Mouse (Mus musculus) C2C12 (cell line): ENCODE data around the gene 1700018G05Rik. TPM values are rescaled to one million over a fixed set of nuclear protein-coding genes. Genes with fewer than 3 reads are reported as not detected.
"Not testable (repeated sequence)": the region's sequence is repeated elsewhere in the genome, so short reads cannot be mapped to it uniquely, and the experiment has no call there.

Experiments used
- H3K27me3 ChIP-seq: one replicate; pipeline ENCODE4 v1.6.1; 2011; ENCODE audit not compliant: control insufficient read depth, insufficient read depth, insufficient read length
- H3K36me3 ChIP-seq: one replicate; pipeline ENCODE4 v1.6.1; 2011; ENCODE audit not compliant: control insufficient read depth, insufficient read depth
- H3K4me3 ChIP-seq: one replicate; pipeline ENCODE4 v1.5.1; 2011; ENCODE audit warnings: mild to moderate bottlenecking, control low read depth; ENCODE audit not compliant: poor library complexity, insufficient read depth, severe bottlenecking
- H3K79me2 ChIP-seq: one replicate; pipeline ENCODE4 v1.6.1; 2011; ENCODE audit not compliant: control insufficient read depth, insufficient read depth
- H3K79me3 ChIP-seq: one replicate; pipeline ENCODE4 v1.6.1; 2011; ENCODE audit warnings: low read depth, control low read depth
- H3ac ChIP-seq: one replicate; pipeline ENCODE3; 2011; ENCODE audit warnings: low read depth; ENCODE audit not compliant: control insufficient read depth, insufficient read length
- CEBPB ChIP-seq: IDR thresholded peaks from one replicate; pipeline ENCODE4 v1.6.1; 2011; ENCODE audit warnings: low read depth, mild to moderate bottlenecking, control low read depth, moderate library complexity
- CTCF ChIP-seq: IDR thresholded peaks from one replicate; pipeline ENCODE4 v1.5.1; 2011; ENCODE audit not compliant: control insufficient read depth, insufficient read depth, insufficient read length
- FOSL1 ChIP-seq: IDR thresholded peaks from one replicate; pipeline ENCODE4 v1.8.0; 2011; ENCODE audit warnings: mild to moderate bottlenecking, low read length; ENCODE audit not compliant: poor library complexity, insufficient read depth, severe bottlenecking
- MAX ChIP-seq: IDR thresholded peaks from one replicate; pipeline ENCODE4 v1.6.1; 2011; ENCODE audit warnings: mild to moderate bottlenecking, control low read depth
- MYOD1 ChIP-seq: IDR thresholded peaks from one replicate; pipeline ENCODE4 v1.6.1; 2011; ENCODE audit warnings: low read depth; ENCODE audit not compliant: control insufficient read depth, insufficient read length
- MYOG ChIP-seq: IDR thresholded peaks from one replicate; pipeline ENCODE4 v1.6.1; 2011; ENCODE audit not compliant: control insufficient read depth, insufficient read length; ENCODE audit errors: extremely low read depth
- USF1 ChIP-seq: IDR thresholded peaks from one replicate; pipeline ENCODE4 v1.6.1; 2011; ENCODE audit warnings: low read depth, mild to moderate bottlenecking, control low read depth, moderate library complexity
- polyA plus RNA-seq: library from polyadenylated mRNA; unstranded; fragments of >200 nt; fragmentation: generic; extraction: Trizol; gene quantifications from one replicate; pipeline ENCODE4 v1.2.1, GENCODE M21; 2012; ENCODE audit warnings: missing spikeins

1700018G05Rik gene
- polyA plus RNA-seq, 1 experiment = not detected

- H3K36me3 ChIP-seq = no peaks in the 10 kb centered on the region
- no peaks in the 10 kb centered on the region for H3K27me3 ChIP-seq
- no peak overlapping the region for H3ac ChIP-seq
- no peak overlapping the region for H3K4me3 ChIP-seq
- no peaks in the 10 kb centered on the region for H3K79me2 ChIP-seq
- no peaks in the 10 kb centered on the region for H3K79me3 ChIP-seq
- no peak for TF ChIP-seq CEBPB
- no peak for TF ChIP-seq USF1
Observed at GRCm38 (mm10) chrX:102936743-102937142, 8.6 kb downstream of the 1700018G05Rik start.

GRCm38 (mm10) chrX:102950136-102950535 lies 22.0 kb downstream of the 1700018G05Rik start:
- H3K79me2 ChIP-seq, H3K4me3 ChIP-seq, H3K36me3 ChIP-seq, H3ac ChIP-seq, H3K27me3 ChIP-seq, H3K79me3 ChIP-seq: not testable (repeated sequence)

- no peak for TF ChIP-seq CEBPB
- TF ChIP-seq FOSL1 = no peak
- no peak overlapping the region for H3K4me3 ChIP-seq
- H3K36me3 ChIP-seq = no peaks in the 10 kb centered on the region
- no peaks in the 10 kb centered on the region for H3K27me3 ChIP-seq
- H3ac ChIP-seq = no peak overlapping the region
- no peaks in the 10 kb centered on the region for H3K79me2 ChIP-seq
- H3K79me3 ChIP-seq = no peaks in the 10 kb centered on the region
Observed at GRCm38 (mm10) chrX:102958917-102959316, 30.7 kb downstream of the 1700018G05Rik start.

GRCm38 (mm10) chrX:102960581-102960980 lies 32.4 kb downstream of the 1700018G05Rik start:
- Histone ChIP-seq H3ac (no peak overlapping the region), H3K4me3 (no peak overlapping the region), H3K36me3 (no peaks in the 10 kb centered on the region), H3K27me3 (no peaks in the 10 kb centered on the region), H3K79me3 (no peaks in the 10 kb centered on the region), H3K79me2 (no peaks in the 10 kb centered on the region)
- TF ChIP-seq MYOD1 = no peak
- no peak for TF ChIP-seq MAX
- no peak for TF ChIP-seq CTCF
- TF ChIP-seq CEBPB = no peak
- TF ChIP-seq MYOG = no peak
- no peak for TF ChIP-seq FOSL1

Other genes starting within 250 kb of the 1700018G05Rik start
- gene Gm3880, start 241.4 kb upstream of the 1700018G05Rik start, polyA plus RNA-seq = not detected
- gene Gm9112, start 220.7 kb upstream of the 1700018G05Rik start, polyA plus RNA-seq = not detected
- not detected for gene Dmrtc1b, start 220.5 kb upstream of the 1700018G05Rik start, polyA plus RNA-seq
- gene Dmrtc1c1, start 125.4 kb upstream of the 1700018G05Rik start, polyA plus RNA-seq = not detected
- not detected for gene Dmrtc1c2, start 73.8 kb upstream of the 1700018G05Rik start, polyA plus RNA-seq
- gene 1700031F05Rik, start 60.4 kb upstream of the 1700018G05Rik start, polyA plus RNA-seq = not detected
- not detected for gene Dmrtc1a, start 19.7 kb upstream of the 1700018G05Rik start, polyA plus RNA-seq
- not detected for gene 1700011M02Rik, start 19.5 kb upstream of the 1700018G05Rik start, polyA plus RNA-seq